Comparison of ENCODE assay signal across 10 mouse cellular contexts in genomic region chr12:82489093-82489492, GRCm38 (mm10).
A peak's percentile ranks its signal among the peaks of the same experiment; 100 is the strongest.
DNase-seq lines count a peak whose midpoint lies in the region; ATAC-seq and TF ChIP-seq lines count a peak whose summit lies in the region.
"Had no signal": no experiment of that assay in that cellular context is flagged by ENCODE, and none has a peak within 500 bp of the region (broad histone marks: within the 10 kb centered on the region; RNA-seq: fewer than 3 reads in every experiment).

No protein-coding gene starts in this region.

- peak; percentile 58 for DNase-seq in hindbrain, postnatal 0 days (ENCODE audit: low spot score)
- DNase-seq in adrenal gland, postnatal 25 days: peak; percentile 38
- DNase-seq in retina, postnatal 1 day: peak; percentile 63
- DNase-seq in gastrocnemius, adult 8-10 months (ENCODE audit: low spot score in 2 of 2): no peak
- DNase-seq: liver, embryonic 13.5 days had no signal

- H3K36me3 ChIP-seq in hindbrain, postnatal 0 days (ENCODE audit: insufficient read depth, low read length): no peaks in the 10 kb centered on the region
- H3K36me3 ChIP-seq in hindbrain, embryonic 16.5 days (ENCODE audit: control insufficient read depth, insufficient read depth, low read length): no peaks in the 10 kb centered on the region
- H3K36me3 ChIP-seq in E14TG2a.4 (ENCODE audit: insufficient read depth, low read length): no peaks in the 10 kb centered on the region
- H3K36me3 ChIP-seq in forebrain, embryonic 13.5 days (ENCODE audit: poor library complexity, severe bottlenecking): no peaks in the 10 kb centered on the region
- H3K36me3 ChIP-seq: liver, embryonic 13.5 days had no signal

- H3K4me1 ChIP-seq in hindbrain, postnatal 0 days (ENCODE audit: insufficient read depth, low read length): no peaks in the 10 kb centered on the region; the same call in 1 of the 2 replicates
- H3K4me1 ChIP-seq in hindbrain, embryonic 16.5 days (ENCODE audit: control insufficient read depth, insufficient read depth, low read depth, low read length): no peaks in the 10 kb centered on the region
- H3K4me1 ChIP-seq in E14TG2a.4 (replicated peaks; ENCODE audit: low read depth, low read length): peaks cover 36% of the 10 kb centered on the region
- H3K4me1 ChIP-seq in forebrain, embryonic 13.5 days: no peaks in the 10 kb centered on the region; the same call in 1 of the 2 replicates

- H3K4me2 ChIP-seq in hindbrain, postnatal 0 days (ENCODE audit: low read depth, low read length): no peak overlapping the region
- no peak overlapping the region for H3K4me2 ChIP-seq in hindbrain, embryonic 16.5 days (ENCODE audit: low read length)
- no peak overlapping the region for H3K4me2 ChIP-seq in forebrain, embryonic 13.5 days
- H3K4me2 ChIP-seq: liver, embryonic 13.5 days had no signal

- TF ChIP-seq CTCF in hindbrain, postnatal 0 days (IDR thresholded peaks at IDR 0.05; ENCODE audit: low read depth): peak; percentile 56
- peak; percentile 18; the same call in 1 of the 2 replicates for TF ChIP-seq CTCF in E14TG2a.4 (conservative IDR thresholded peaks at IDR 0.05; ENCODE audit: low read length)

- no peak for ATAC-seq in hindbrain, postnatal 0 days
- no peak for ATAC-seq in hindbrain, embryonic 16.5 days
- ATAC-seq in hematopoietic stem cell, adult 5-6 weeks (replicated peaks in 1 of 2; ENCODE audit: insufficient read depth in 1 of 2, low FRiP score in 2 of 2, low TSS enrichment in 1 of 2, low read depth in 1 of 2, poor library complexity in 2 of 2, severe bottlenecking in 2 of 2): peak; percentile 17 to 72; a peak in 2 of 4 replicates
- no peak for ATAC-seq in forebrain, embryonic 13.5 days

- no peak overlapping the region for H3K27ac ChIP-seq in hindbrain, postnatal 0 days
- H3K27ac ChIP-seq in hindbrain, embryonic 16.5 days (ENCODE audit: low read depth, low read length): no peak overlapping the region
- no peak overlapping the region for H3K27ac ChIP-seq in forebrain, embryonic 13.5 days
- H3K27ac ChIP-seq: liver, embryonic 13.5 days had no signal

- H3K4me3 ChIP-seq in hindbrain, postnatal 0 days (ENCODE audit: low read length): no peak overlapping the region
- no peak overlapping the region for H3K4me3 ChIP-seq in hindbrain, embryonic 16.5 days (ENCODE audit: low read length)
- no peak overlapping the region for H3K4me3 ChIP-seq in E14TG2a.4 (replicated peaks; ENCODE audit: low read length)
- no peak overlapping the region for H3K4me3 ChIP-seq in forebrain, embryonic 13.5 days
- H3K4me3 ChIP-seq: erythroblast, embryonic 14.5 days; liver, embryonic 13.5 days had no signal

- H3K9ac ChIP-seq in hindbrain, postnatal 0 days (replicated peaks; ENCODE audit: low read length): no peak overlapping the region
- no peak overlapping the region for H3K9ac ChIP-seq in hindbrain, embryonic 16.5 days (ENCODE audit: low read depth, low read length)
- no peak overlapping the region for H3K9ac ChIP-seq in forebrain, embryonic 13.5 days
- H3K9ac ChIP-seq: liver, embryonic 13.5 days had no signal

- H3K27me3 ChIP-seq in hindbrain, postnatal 0 days (ENCODE audit: insufficient read depth, low read length): no peaks in the 10 kb centered on the region
- H3K27me3 ChIP-seq in hindbrain, embryonic 16.5 days (replicated peaks; ENCODE audit: control insufficient read depth, insufficient read depth, low read length): no peaks in the 10 kb centered on the region
- no peaks in the 10 kb centered on the region for H3K27me3 ChIP-seq in E14TG2a.4 (ENCODE audit: insufficient read depth, low read length)
- H3K27me3 ChIP-seq in forebrain, embryonic 13.5 days: no peaks in the 10 kb centered on the region
- H3K27me3 ChIP-seq: liver, embryonic 13.5 days had no signal

- WGBS in hindbrain, postnatal 0 days: 62% methylated on average over 4 of the region's 4 CpGs
- WGBS in hindbrain, embryonic 16.5 days: 59% methylated on average over 4 of the region's 4 CpGs
- 57% methylated on average over 4 of the region's 4 CpGs for WGBS in forebrain, embryonic 13.5 days

- H3K9me3 ChIP-seq in hindbrain, postnatal 0 days (ENCODE audit: low read length): no peaks in the 10 kb centered on the region
- no peaks in the 10 kb centered on the region for H3K9me3 ChIP-seq in hindbrain, embryonic 16.5 days (ENCODE audit: control insufficient read depth, low read length)
- H3K9me3 ChIP-seq in E14TG2a.4 (ENCODE audit: low read length): peaks cover 7% of the 10 kb centered on the region
- H3K9me3 ChIP-seq in forebrain, embryonic 13.5 days (replicated peaks): no peaks in the 10 kb centered on the region
- H3K9me3 ChIP-seq: liver, embryonic 13.5 days had no signal

Comparison
In these comparisons a context has a peak if more than half of its experiments do, and no peak if none do; other contexts are left out.
1. ATAC-seq: peak in hematopoietic stem cell, adult 5-6 weeks (2 of 2); none in hindbrain, postnatal 0 days (single experiment), hindbrain, embryonic 16.5 days (single experiment) and forebrain, embryonic 13.5 days (single experiment).
2. DNase-seq: peak in hindbrain, postnatal 0 days (single experiment), adrenal gland, postnatal 25 days (single experiment) and retina, postnatal 1 day (single experiment); none in gastrocnemius, adult 8-10 months (0 of 2).